Mouse (Mus musculus) layer of hippocampus, postnatal 25 days (tissue): ENCODE results near the gene Tnni3k. TPM values are rescaled to one million over a fixed set of nuclear protein-coding genes. Genes with fewer than 3 reads are reported as not detected.
A peak's percentile ranks its signal among the peaks of the same experiment; 100 is the strongest.

Experiments used
- DNase-seq, 2 experiments: peaks; one replicate each; pipeline ENCODE4 v3.0.0; 2022; ENCODE audit warnings: mixed read lengths in 2 of 2, low spot score in 1 of 2; ENCODE audit errors: extremely low spot score in 1 of 2
- total RNA-seq, 2 experiments: library from RNA; stranded (reverse); gene quantifications; 2 replicates each; pipeline ENCODE4 v1.2.3; 2021

The Tnni3k gene
- under 1 TPM; 0.12 to 0.20 TPM for total RNA-seq

GRCm38 (mm10) chr3:155055231-155055916, at the start of gene Tnni3k:
TSS of gene Tnni3k (minus strand) at chr3:155055407.
- DNase-seq = no peak

GRCm38 (mm10) chr3:155099266-155099665, 44.1 kb upstream of the Tnni3k start:
- no peak for DNase-seq

- DNase-seq = peak; percentile 79 to 87
Measured at GRCm38 (mm10) chr3:155093116-155093956, 38.1 kb upstream of the Tnni3k start, which contains the start of the genes Fpgt and Lrriq3. TSS of gene Fpgt (minus strand) at chr3:155093403. TSS of gene Lrriq3 (plus strand) at chr3:155093434.

- no peak for DNase-seq
Measured at GRCm38 (mm10) chr3:155092081-155092480, 36.9 kb upstream of the Tnni3k start.

GRCm38 (mm10) chr3:155077908-155078307, 22.7 kb upstream of the Tnni3k start:
- no peak for DNase-seq

GRCm38 (mm10) chr3:155059449-155059822, 4.2 kb upstream of the Tnni3k start:
- DNase-seq = no peak

GRCm38 (mm10) chr3:155058800-155059448, 3.7 kb upstream of the Tnni3k start:
- no peak for DNase-seq

GRCm38 (mm10) chr3:155057566-155057965, 2.4 kb upstream of the Tnni3k start:
- no peak for DNase-seq

- no peak for DNase-seq
Measured at GRCm38 (mm10) chr3:155056606-155057005, 1.4 kb upstream of the Tnni3k start.

GRCm38 (mm10) chr3:155053189-155053588, 2.0 kb downstream of the Tnni3k start:
- DNase-seq = no peak

- no peak for DNase-seq
Measured at GRCm38 (mm10) chr3:155052021-155052420, 3.2 kb downstream of the Tnni3k start.

GRCm38 (mm10) chr3:155039012-155039836, 16.0 kb downstream of the Tnni3k start:
- DNase-seq = no peak

- DNase-seq = no peak
Measured at GRCm38 (mm10) chr3:155034323-155034722, 20.9 kb downstream of the Tnni3k start.

- DNase-seq = no peak
Measured at GRCm38 (mm10) chr3:155030200-155030599, 25.0 kb downstream of the Tnni3k start.

GRCm38 (mm10) chr3:155002781-155003180, 52.4 kb downstream of the Tnni3k start:
- DNase-seq = no peak

- DNase-seq = no peak
Measured at GRCm38 (mm10) chr3:155001056-155001455, 54.2 kb downstream of the Tnni3k start.

GRCm38 (mm10) chr3:154992678-154993077, 62.5 kb downstream of the Tnni3k start:
- DNase-seq = no peak

GRCm38 (mm10) chr3:154979101-154979500, 76.1 kb downstream of the Tnni3k start:
- DNase-seq = no peak

GRCm38 (mm10) chr3:154971626-154972025, 83.6 kb downstream of the Tnni3k start:
- DNase-seq = no peak

GRCm38 (mm10) chr3:154970981-154971380, 84.2 kb downstream of the Tnni3k start:
- no peak for DNase-seq
